Mouse (Mus musculus) liver, embryonic 14.5 days (tissue): Measurements from ENCODE around the gene Rabgap1l. TPM values are rescaled to one million over a fixed set of nuclear protein-coding genes. Genes with fewer than 3 reads are reported as not detected.

Experiments used
- ATAC-seq: fragments of 200-750 bp; cut with Nextera tagmentation; 2 replicates; pipeline ENCODE4 v1.8.0; 2017; ENCODE audit warnings: moderate number of reproducible peaks, mild to moderate bottlenecking, moderate library complexity; ENCODE audit not compliant: insufficient read depth
- DNase-seq, 3 experiments: peaks; one replicate each; pipeline ENCODE4 v3.0.0-alpha.2; 2012 to 2013; ENCODE audit warnings: low read depth in 3 of 3, low spot score in 3 of 3
- H3K27ac ChIP-seq: fragments of 300-500 bp; sonication (generic); 2 replicates; pipeline ENCODE4 v1.5.1; 2014; ENCODE audit warnings: moderate library complexity, mild to moderate bottlenecking, control low read depth, inconsistent platforms
- H3K27me3 ChIP-seq: fragments of 300-500 bp; sonication (generic); 2 replicates; pipeline ENCODE4 v1.6.1; 2014; ENCODE audit warnings: mild to moderate bottlenecking, low read length, moderate library complexity; ENCODE audit not compliant: control insufficient read depth, insufficient read depth
- H3K36me3 ChIP-seq: fragments of 300-500 bp; sonication (generic); replicated peaks from 2 replicates; pipeline ENCODE4 v1.6.1; 2014; ENCODE audit warnings: low read depth; ENCODE audit not compliant: control insufficient read depth, insufficient read depth
- H3K4me1 ChIP-seq, 2 experiments: fragments of 200-500 bp in 1 of 2; fragments of 300-500 bp in 1 of 2; sonication (generic) in 1 of 2; replicated peaks; 2 replicates each; pipeline ENCODE4 v1.6.1; 2012 to 2014; ENCODE audit warnings: antibody characterized with exemption in 1 of 2, inconsistent platforms in 1 of 2, low read length in 1 of 2; ENCODE audit not compliant: control insufficient read depth in 2 of 2, insufficient read depth in 2 of 2
- H3K4me2 ChIP-seq: fragments of 300-500 bp; sonication (generic); 2 replicates; pipeline ENCODE4 v1.6.1; 2014; ENCODE audit warnings: low read depth, mild to moderate bottlenecking, control low read depth, moderate library complexity
- H3K4me3 ChIP-seq, 2 experiments: fragments of 200-500 bp in 1 of 2; fragments of 300-500 bp in 1 of 2; sonication (generic) in 1 of 2; 2 replicates each; pipeline ENCODE4 v1.5.1; 2012 to 2014; ENCODE audit warnings: low read depth in 2 of 2, low read length in 2 of 2, mild to moderate bottlenecking in 2 of 2, control low read depth in 1 of 2, inconsistent platforms in 1 of 2, moderate library complexity in 1 of 2; ENCODE audit not compliant: insufficient read depth in 1 of 2
- H3K9ac ChIP-seq: fragments of 300-500 bp; sonication (generic); replicated peaks from 2 replicates; pipeline ENCODE4 v1.6.1; 2014; ENCODE audit warnings: mild to moderate bottlenecking, control low read depth, moderate library complexity
- H3K9me3 ChIP-seq: fragments of 300-500 bp; sonication (generic); 2 replicates; pipeline ENCODE4 v1.6.1; 2016; ENCODE audit warnings: low read length, mixed read lengths; ENCODE audit not compliant: control insufficient read depth
- CTCF ChIP-seq: IDR thresholded peaks from 2 replicates; pipeline ENCODE4 v1.5.1; 2016; ENCODE audit warnings: antibody characterized with exemption, low read depth, control low read depth
- EP300 ChIP-seq: IDR thresholded peaks from 2 replicates; pipeline ENCODE4 v1.6.1; 2016; ENCODE audit warnings: antibody characterized with exemption, low read depth
- WGBS: fragments of 180-500 bp; shearing (Covaris S2); extraction: QIAGEN DNeasy Blood & Tissue Kit; methylation state at CpG from one replicate; pipeline ENCODE4 v1.1.7; 2014; ENCODE audit not compliant: insufficient replicate concordance; 5-methylcytosine and 5-hydroxymethylcytosine counted together
- polyA plus RNA-seq, 2 experiments: library from polyadenylated mRNA; depleted of rRNA in 1 of 2; stranded (reverse) in 1 of 2; unstranded in 1 of 2; fragments of >200 nt; fragmentation: Nextera tagmentation in 1 of 2; extraction: Ambion mirVana in 1 of 2; gene quantifications; 2 replicates each; pipeline versions ENCODE4 v1.2.1 to v1.2.3; 2012 to 2014

The Rabgap1l gene
- polyA plus RNA-seq, 2 experiments = 18.7 to 27.5 TPM

DNA sequence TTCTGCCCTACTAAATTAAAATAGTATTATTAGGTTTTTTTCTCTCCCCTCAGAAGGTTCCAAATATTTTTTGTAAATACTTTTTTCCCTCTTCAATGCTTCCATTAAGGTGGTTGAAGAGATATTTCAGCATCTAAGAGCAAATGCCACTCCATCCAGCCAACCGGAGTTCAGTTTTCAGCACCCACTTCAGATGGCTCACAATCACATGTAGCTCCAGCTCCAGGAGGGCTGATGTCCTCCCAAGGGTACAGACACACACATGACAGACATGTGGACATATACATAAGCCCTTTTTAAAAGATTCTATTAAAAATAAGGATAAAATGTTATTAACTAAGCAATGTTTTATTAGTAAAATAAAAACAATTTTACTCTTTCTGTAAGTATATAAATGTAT is 79.6 kb downstream of the Rabgap1l start:
- Histone ChIP-seq H3K9me3 (no peaks in the 10 kb centered on the region), H3K4me1 (peaks cover 0 to 2% of the 10 kb centered on the region in 2 experiments; a peak in 3 of 4 replicates), H3K4me2 (no peak overlapping the region), H3K27me3 (no peaks in the 10 kb centered on the region), H3K27ac (no peak overlapping the region), H3K4me3 (no peak overlapping the region), H3K9ac (no peak overlapping the region), H3K36me3 (no peaks in the 10 kb centered on the region)
- no peak for ATAC-seq
- DNase-seq = no peak
- 85% methylated on average over 1 of the region's 1 CpGs for WGBS
- no peak for TF ChIP-seq CTCF
- no peak for TF ChIP-seq EP300

DNA sequence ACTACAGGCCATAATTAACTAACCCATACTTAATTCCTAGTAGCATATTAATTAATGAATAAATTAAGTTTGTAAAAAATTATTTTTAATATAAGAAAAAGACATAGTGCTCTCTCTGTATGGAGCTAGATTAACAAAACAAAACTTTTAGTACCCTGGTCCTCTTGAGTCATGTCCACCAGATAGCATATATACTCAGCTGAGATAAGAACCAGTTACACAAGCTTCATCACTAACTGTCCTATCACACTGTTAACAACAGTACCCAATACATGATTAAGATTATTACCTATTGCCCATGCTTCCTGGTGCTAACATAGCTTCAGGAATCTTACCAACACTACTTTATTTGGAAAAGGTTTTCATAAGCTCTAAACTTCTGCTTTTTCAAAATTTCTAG is 82.5 kb downstream of the Rabgap1l start:
- TF ChIP-seq CTCF (no peak), EP300 (no peak)
- ATAC-seq = no peak

DNA sequence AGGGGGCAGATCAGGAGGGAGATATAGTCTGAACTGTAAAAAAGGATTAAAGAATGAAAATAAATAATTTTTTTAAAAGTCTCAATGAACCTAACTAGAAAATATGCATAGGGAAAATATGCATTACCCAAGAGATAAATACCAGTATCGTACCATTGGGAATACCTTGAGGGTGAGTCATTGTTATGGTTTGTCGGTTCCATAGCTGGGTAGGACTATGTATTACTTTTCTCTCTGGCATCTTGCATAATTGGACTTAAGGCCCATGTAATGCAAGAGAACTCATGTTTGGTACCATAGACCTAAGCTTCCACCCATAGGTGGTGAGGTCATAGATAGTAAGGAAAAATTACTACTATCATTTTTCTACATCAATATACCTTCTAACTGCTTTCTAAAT is 88.4 kb downstream of the Rabgap1l start:
- Histone ChIP-seq H3K4me3 (no peak overlapping the region), H3K4me1 (no peaks in the 10 kb centered on the region), H3K36me3 (peaks cover 4% of the 10 kb centered on the region), H3K27me3 (no peaks in the 10 kb centered on the region), H3K4me2 (no peak overlapping the region), H3K9me3 (no peaks in the 10 kb centered on the region), H3K27ac (no peak overlapping the region), H3K9ac (no peak overlapping the region)
- DNase-seq = no peak
- ATAC-seq = no peak
- TF ChIP-seq EP300 = no peak
- TF ChIP-seq CTCF = no peak
- 88% methylated on average over 2 of the region's 2 CpGs for WGBS

More for the DNA sequence above, 82.5 kb downstream of the Rabgap1l start:
- no peaks in the 10 kb centered on the region for H3K36me3 ChIP-seq
- no peak overlapping the region for H3K27ac ChIP-seq
- peaks cover 0 to 2% of the 10 kb centered on the region in 2 experiments; a peak in 3 of 4 replicates for H3K4me1 ChIP-seq
- H3K4me2 ChIP-seq = no peak overlapping the region
- no peak overlapping the region for H3K4me3 ChIP-seq
- no peak for DNase-seq
- H3K9me3 ChIP-seq = no peaks in the 10 kb centered on the region
- no peak overlapping the region for H3K9ac ChIP-seq
- H3K27me3 ChIP-seq = no peaks in the 10 kb centered on the region

DNA sequence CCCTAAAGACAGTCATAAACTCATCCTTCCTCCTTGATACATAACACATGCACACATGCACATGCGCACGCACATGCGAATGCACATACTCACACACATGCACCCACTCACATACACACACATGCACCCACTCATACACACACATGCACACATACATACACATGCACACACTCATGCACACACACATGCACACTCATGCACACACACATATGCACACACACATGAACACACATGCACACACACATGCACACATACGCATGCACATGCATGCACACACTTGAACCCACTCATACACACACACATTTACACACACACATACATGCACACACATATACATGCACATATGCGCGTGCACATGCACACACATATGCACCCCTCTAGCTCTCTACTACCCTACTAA is 89.2 kb downstream of the Rabgap1l start:
- Histone ChIP-seq H3K4me2 (no peak overlapping the region), H3K9ac (no peak overlapping the region), H3K36me3 (peaks cover 4% of the 10 kb centered on the region), H3K4me3 (no peak overlapping the region), H3K27me3 (no peaks in the 10 kb centered on the region), H3K4me1 (no peaks in the 10 kb centered on the region), H3K27ac (no peak overlapping the region), H3K9me3 (no peaks in the 10 kb centered on the region)
- 92% methylated on average over 6 of the region's 6 CpGs for WGBS
- no peak for TF ChIP-seq CTCF
- no peak for TF ChIP-seq EP300
- ATAC-seq (no peak), DNase-seq (no peak)

DNA sequence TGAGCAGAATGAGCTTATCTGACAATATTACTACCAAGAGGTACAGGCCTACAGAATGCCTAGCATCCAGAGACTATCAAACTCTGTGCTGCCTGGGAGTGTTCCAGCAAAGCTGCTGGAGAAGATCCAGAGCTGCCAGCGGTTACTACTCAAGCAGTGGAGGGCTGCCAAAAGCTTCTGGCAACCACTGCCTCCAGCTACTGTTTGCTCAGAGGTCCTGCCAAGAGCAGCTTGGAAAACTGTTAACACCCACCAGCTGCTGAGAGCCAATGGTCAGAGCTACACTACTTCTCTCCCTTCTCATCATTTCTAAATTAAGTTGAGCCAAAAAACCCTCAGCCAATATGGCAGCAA is 99.9 kb downstream of the Rabgap1l start:
- Histone ChIP-seq H3K36me3 (no peaks in the 10 kb centered on the region), H3K27me3 (no peaks in the 10 kb centered on the region), H3K9me3 (no peaks in the 10 kb centered on the region), H3K9ac (no peak overlapping the region), H3K4me2 (no peak overlapping the region), H3K27ac (no peak overlapping the region), H3K4me1 (no peaks in the 10 kb centered on the region), H3K4me3 (no peak overlapping the region)
- 70% methylated on average over 1 of the region's 1 CpGs for WGBS
- no peak for TF ChIP-seq CTCF
- no peak for TF ChIP-seq EP300
- DNase-seq (no peak), ATAC-seq (no peak)
